Mouse (Mus musculus) intestine, embryonic 16.5 days (tissue): Measurements from ENCODE around the gene Crybg1. TPM values are rescaled to one million over a fixed set of nuclear protein-coding genes. Genes with fewer than 3 reads are reported as not detected.

Experiments
- ATAC-seq: fragments of 200-750 bp; cut with Nextera tagmentation; 2 replicates; pipeline ENCODE4 v1.8.0; 2017; ENCODE audit warnings: moderate TSS enrichment, moderate library complexity
- H3K27ac ChIP-seq: fragments of 300-500 bp; sonication (generic); 2 replicates; pipeline ENCODE4 v1.5.1; 2014; ENCODE audit warnings: mild to moderate bottlenecking, low read length
- H3K27me3 ChIP-seq: fragments of 300-500 bp; sonication (generic); replicated peaks from 2 replicates; pipeline ENCODE4 v1.6.1; 2014; ENCODE audit warnings: low read length, control low read depth, mixed read lengths; ENCODE audit not compliant: control insufficient read depth, insufficient read depth
- H3K36me3 ChIP-seq: fragments of 300-500 bp; sonication (generic); 2 replicates; pipeline ENCODE4 v1.6.1; 2014; ENCODE audit warnings: low read length, control low read depth; ENCODE audit not compliant: control insufficient read depth, insufficient read depth
- H3K4me1 ChIP-seq: fragments of 300-500 bp; sonication (generic); 2 replicates; pipeline ENCODE4 v1.6.1; 2014; ENCODE audit warnings: low read length, control low read depth, mixed read lengths; ENCODE audit not compliant: control insufficient read depth, insufficient read depth
- H3K4me2 ChIP-seq: fragments of 300-500 bp; sonication (generic); 2 replicates; pipeline ENCODE4 v1.6.1; 2014; ENCODE audit warnings: low read depth, low read length, control low read depth
- H3K4me3 ChIP-seq: fragments of 300-500 bp; sonication (generic); 2 replicates; pipeline ENCODE4 v1.5.1; 2014; ENCODE audit warnings: mild to moderate bottlenecking, low read length
- H3K9ac ChIP-seq: fragments of 300-500 bp; sonication (generic); 2 replicates; pipeline ENCODE4 v1.6.1; 2014; ENCODE audit warnings: low read depth, low read length
- H3K9me3 ChIP-seq: fragments of 300-500 bp; sonication (generic); 2 replicates; pipeline ENCODE4 v1.6.1; 2016; ENCODE audit warnings: low read length, control low read depth; ENCODE audit not compliant: control insufficient read depth
- WGBS: fragments of 180-500 bp; shearing (Covaris S2); extraction: QIAGEN DNeasy Blood & Tissue Kit; methylation state at CpG from one replicate; pipeline ENCODE4 v1.1.7; 2014; 5-methylcytosine and 5-hydroxymethylcytosine counted together
- polyA plus RNA-seq: library from polyadenylated mRNA; unstranded; fragments of >200 nt; fragmentation: Nextera tagmentation; extraction: Ambion mirVana; gene quantifications from 2 replicates; pipeline ENCODE4 v1.2.1, GENCODE M21; 2015

The Crybg1 gene
- 0.72 and 0.77 TPM in 2 replicates for polyA plus RNA-seq

DNA sequence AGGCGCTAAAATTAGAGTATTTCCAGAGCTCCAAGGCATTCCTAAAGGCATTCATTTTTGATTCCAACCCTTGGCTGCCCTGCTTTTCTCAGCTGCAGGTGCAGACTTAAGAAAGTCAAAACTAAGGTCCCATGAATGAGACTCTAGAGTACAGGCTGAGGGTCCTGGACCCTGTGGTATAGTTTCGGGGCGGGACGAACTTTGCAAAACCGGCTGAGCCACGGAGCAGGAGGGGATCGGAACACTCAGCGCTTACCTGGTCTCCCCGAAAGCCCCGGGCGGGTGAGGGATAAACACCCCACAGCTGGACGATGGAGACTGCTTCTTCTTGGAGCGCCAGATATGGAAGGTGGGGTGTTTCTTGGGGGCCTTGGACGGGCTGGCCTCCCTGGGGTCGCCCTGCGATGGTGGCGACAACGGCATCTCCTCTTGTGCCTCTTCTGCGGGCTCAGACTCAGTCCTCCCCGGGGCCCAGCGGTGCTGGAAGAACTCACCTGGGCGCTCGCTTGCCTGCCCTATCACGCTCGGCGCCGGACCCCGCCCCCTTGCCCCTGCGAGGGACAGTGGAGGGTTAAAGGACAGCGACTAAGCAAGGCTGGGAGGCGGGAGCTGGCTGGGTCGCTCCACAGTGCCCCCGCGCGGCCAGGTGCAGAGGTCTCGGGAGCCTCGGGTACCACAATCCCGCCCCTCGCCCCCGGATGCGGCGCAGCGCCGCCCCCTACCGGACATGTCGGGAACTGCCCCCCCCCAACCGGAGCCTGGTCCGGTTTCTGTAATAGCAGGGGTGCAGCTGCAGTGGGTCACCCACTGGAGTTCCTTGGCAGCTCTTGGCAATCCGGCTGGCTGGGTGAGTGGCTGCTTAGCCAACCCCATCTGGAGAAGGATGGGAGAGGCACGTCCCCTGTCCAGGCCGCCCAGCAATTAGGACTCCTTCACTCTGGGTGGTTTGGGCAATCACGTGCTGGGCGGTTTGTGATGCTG is at the start of gene Crybg1:
TSS of gene Crybg1 (minus strand) at position 517 of the 981 bp plus-strand sequence.
- H3K27ac ChIP-seq, result no peak within 1 kb of the TSS
- 5% methylated on average over 49 of the region's 53 CpGs for WGBS
- peak within 1 kb of the TSS; percentile 50 for H3K4me3 ChIP-seq
- H3K4me2 ChIP-seq, result peak within 1 kb of the TSS; percentile 93
- no peaks in the 10 kb centered on the region for H3K9me3 ChIP-seq
- ATAC-seq, result peak; percentile 93
- H3K36me3 ChIP-seq, result no peaks in the 10 kb centered on the region
- peak within 1 kb of the TSS; percentile 50; the same call in 1 of the 2 replicates for H3K9ac ChIP-seq
- peaks cover 4% of the 10 kb centered on the region; the same call in 1 of the 2 replicates for H3K4me1 ChIP-seq
- no peaks in the 10 kb centered on the region for H3K27me3 ChIP-seq

DNA sequence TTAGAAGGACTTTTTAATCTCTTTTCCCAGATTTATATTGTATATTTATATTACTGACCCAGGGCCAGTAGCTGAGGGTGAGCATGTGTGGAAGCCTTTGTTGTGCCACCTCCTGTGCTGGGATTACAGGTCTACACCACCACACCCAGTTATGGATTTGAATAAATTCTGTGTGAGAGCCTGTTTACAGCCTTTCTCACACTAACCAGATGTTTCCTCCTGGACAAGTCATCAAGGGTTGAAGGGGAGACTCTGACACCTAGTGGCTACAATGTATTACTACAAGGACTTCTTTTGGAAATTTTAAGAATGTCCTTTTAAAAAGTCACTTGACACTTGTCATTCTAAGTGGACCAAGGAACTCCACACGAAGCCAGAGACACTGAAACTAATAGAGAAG is 28.7 kb upstream of the Crybg1 start:
- Histone ChIP-seq H3K27me3 (no peaks in the 10 kb centered on the region), H3K9me3 (no peaks in the 10 kb centered on the region), H3K4me1 (no peaks in the 10 kb centered on the region), H3K4me2 (no peak overlapping the region), H3K9ac (no peak overlapping the region), H3K4me3 (no peak overlapping the region), H3K36me3 (no peaks in the 10 kb centered on the region), H3K27ac (no peak overlapping the region)
- ATAC-seq, result peak; percentile 46; the same call in 1 of the 2 replicates
- WGBS, result 2% methylated on average over 1 of the region's 1 CpGs

DNA sequence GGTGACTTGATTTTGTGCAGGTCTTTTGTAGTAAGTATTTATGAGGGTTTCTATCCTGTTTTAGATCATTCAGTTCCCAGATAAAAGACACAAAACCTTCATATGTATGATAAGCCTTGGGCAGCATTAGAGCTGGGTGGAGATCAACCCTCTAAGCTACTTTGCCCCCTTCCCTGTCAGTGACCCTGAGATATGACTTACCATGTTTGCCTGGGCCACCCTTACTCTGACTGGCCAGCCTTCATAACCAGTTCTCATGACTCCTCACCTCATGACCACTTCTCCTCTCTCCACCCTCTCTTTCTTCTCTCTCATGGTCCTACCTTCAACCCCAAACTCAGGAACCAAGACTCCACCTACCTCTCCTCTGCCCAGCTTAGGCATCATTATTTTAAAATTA is 27.9 kb upstream of the Crybg1 start:
- no peak overlapping the region for H3K27ac ChIP-seq
- H3K27me3 ChIP-seq, result no peaks in the 10 kb centered on the region
- no peaks in the 10 kb centered on the region for H3K36me3 ChIP-seq
- no peak overlapping the region for H3K4me2 ChIP-seq
- no peak overlapping the region for H3K9ac ChIP-seq
- no peaks in the 10 kb centered on the region for H3K4me1 ChIP-seq
- H3K4me3 ChIP-seq, result no peak overlapping the region
- no peaks in the 10 kb centered on the region for H3K9me3 ChIP-seq
- ATAC-seq, result no peak

DNA sequence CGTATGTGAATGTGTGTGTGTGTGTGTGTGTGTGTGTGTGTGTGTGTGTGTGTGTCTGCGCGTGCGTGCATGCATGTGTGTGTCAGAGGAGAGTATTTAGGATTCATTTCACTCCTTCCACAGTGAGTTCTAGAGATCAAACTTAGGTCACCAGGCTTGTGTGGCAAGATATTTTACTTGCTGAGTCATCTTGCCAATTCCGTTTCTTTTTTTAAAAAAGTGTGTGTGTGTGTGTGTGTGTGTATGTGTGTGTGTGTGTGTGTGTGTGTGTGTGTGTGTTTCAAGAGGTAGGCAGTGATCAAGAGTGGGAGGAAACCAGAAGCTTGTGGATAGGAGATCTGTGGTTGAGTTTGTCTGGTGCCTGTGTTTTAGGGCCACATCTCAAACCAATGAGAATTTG is 27.5 kb upstream of the Crybg1 start:
- Histone ChIP-seq H3K4me1 (no peaks in the 10 kb centered on the region), H3K4me2 (no peak overlapping the region), H3K36me3 (no peaks in the 10 kb centered on the region), H3K27me3 (no peaks in the 10 kb centered on the region), H3K4me3 (no peak overlapping the region), H3K27ac (no peak overlapping the region), H3K9ac (no peak overlapping the region), H3K9me3 (no peaks in the 10 kb centered on the region)
- no peak for ATAC-seq
- 83% methylated on average over 5 of the region's 5 CpGs for WGBS

DNA sequence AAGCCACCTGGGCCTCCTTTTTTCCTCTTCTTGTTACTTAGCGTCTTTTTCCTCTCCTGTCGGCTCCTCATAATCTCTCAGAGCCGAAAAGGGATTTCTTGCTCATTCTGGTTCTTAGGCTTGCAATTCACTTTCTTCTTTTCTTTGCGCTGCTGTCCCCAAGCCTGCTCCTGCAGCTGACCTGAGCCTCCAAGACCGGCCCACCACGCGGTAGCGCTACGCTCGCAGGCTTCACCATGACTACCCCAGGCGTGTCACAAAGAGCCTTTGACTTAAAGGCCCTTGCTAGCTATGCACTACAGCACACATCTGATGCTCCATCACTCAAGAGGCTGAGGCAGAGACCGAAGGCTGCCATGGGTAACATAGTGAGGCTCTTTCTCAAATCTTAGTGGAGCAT is 21.5 kb upstream of the Crybg1 start:
- Histone ChIP-seq H3K27ac (no peak overlapping the region), H3K27me3 (no peaks in the 10 kb centered on the region), H3K9me3 (no peaks in the 10 kb centered on the region), H3K9ac (no peak overlapping the region), H3K4me3 (no peak overlapping the region), H3K4me1 (no peaks in the 10 kb centered on the region), H3K4me2 (no peak overlapping the region), H3K36me3 (no peaks in the 10 kb centered on the region)
- 88% methylated on average over 12 of the region's 12 CpGs for WGBS
- ATAC-seq, result no peak

DNA sequence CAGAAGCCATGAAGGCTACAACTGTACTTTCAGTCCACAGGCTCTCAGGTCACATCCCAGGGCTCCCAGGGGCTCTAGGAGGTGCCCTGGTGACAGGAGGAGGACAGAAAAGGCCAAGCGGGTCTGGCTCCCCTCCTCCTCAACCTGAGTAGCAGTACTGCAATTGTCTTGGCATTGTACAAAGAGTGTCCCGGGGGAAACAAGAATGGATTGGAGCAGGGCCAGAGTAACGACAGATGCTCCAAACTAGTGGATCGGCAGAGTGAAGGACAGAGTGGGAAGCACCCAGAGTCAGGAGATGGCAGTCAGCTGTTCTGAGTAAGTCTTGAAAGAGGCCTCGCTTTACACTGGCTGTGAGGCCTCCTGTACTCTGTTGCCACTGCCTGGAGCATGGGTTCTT is 18.4 kb upstream of the Crybg1 start:
- no peak overlapping the region for H3K9ac ChIP-seq
- no peaks in the 10 kb centered on the region for H3K9me3 ChIP-seq
- H3K27ac ChIP-seq, result no peak overlapping the region
- H3K4me2 ChIP-seq, result no peak overlapping the region
- no peaks in the 10 kb centered on the region for H3K4me1 ChIP-seq
- H3K4me3 ChIP-seq, result no peak overlapping the region
- no peaks in the 10 kb centered on the region for H3K27me3 ChIP-seq
- H3K36me3 ChIP-seq, result no peaks in the 10 kb centered on the region
- ATAC-seq, result no peak
- WGBS, result 67% methylated on average over 5 of the region's 5 CpGs

DNA sequence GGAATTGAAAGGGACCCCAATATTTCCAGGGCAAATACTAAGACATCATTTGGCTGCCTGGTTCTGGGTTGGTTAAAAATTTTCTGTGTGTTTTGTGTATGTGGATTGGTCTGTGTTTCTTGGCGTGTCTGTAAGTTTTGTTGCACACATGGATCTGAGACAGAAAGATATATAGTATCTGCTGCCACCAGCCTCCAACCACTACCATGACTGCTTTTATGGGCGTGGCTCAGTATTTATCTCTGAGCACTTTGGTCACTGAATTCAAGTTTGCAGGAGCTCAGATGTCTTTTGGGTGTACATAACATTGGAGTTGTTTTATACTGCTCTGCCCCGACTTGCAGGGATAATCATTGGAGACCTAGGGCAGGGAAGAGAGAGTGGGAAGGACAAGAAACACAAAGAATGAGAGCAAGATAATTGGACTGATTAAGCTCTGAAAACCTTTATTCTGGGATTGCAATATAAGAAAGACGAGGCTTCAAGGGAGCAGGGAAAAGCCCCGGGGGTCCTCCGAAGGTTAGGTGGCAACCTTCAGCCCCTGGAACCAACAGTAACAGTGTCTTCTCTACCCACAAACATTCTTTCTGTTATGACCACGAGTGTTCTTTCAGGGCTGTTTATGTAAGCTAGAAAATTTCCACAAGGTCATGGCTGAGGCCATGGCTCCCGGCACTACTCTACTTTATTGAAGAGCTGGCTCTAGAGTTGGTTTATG is 15.8 kb upstream of the Crybg1 start:
- no peaks in the 10 kb centered on the region for H3K9me3 ChIP-seq
- no peak overlapping the region for H3K9ac ChIP-seq
- H3K4me3 ChIP-seq, result no peak overlapping the region
- no peak overlapping the region for H3K4me2 ChIP-seq
- WGBS, result 69% methylated on average over 8 of the region's 8 CpGs
- no peak overlapping the region for H3K27ac ChIP-seq
- H3K36me3 ChIP-seq, result no peaks in the 10 kb centered on the region
- ATAC-seq, result no peak
- no peaks in the 10 kb centered on the region for H3K4me1 ChIP-seq
- no peaks in the 10 kb centered on the region for H3K27me3 ChIP-seq

DNA sequence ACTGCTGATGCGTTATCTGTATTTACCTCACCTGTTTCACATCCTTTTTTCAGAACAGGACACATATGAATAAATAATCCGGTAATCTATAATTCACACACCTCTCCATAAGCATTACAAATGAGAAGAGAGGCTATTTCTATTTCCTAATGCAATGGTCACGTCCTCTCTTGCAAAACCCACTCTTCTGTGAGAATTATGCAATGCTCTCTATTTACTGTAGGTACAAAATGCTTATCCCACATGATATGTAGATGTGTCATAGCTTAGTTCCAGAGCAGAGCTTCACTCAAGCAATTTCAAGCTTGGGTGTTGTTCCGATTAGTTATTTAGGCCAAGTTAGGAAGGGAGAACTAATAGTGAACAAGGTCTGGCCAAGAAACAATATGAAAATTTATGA is 14.4 kb upstream of the Crybg1 start:
- H3K27me3 ChIP-seq, result no peaks in the 10 kb centered on the region
- no peaks in the 10 kb centered on the region for H3K36me3 ChIP-seq
- WGBS, result 89% methylated on average over 4 of the region's 4 CpGs
- no peak for ATAC-seq
- no peak overlapping the region for H3K27ac ChIP-seq
- H3K4me1 ChIP-seq, result no peaks in the 10 kb centered on the region
- H3K9ac ChIP-seq, result no peak overlapping the region
- H3K9me3 ChIP-seq, result no peaks in the 10 kb centered on the region
- H3K4me2 ChIP-seq, result no peak overlapping the region
- no peak overlapping the region for H3K4me3 ChIP-seq

DNA sequence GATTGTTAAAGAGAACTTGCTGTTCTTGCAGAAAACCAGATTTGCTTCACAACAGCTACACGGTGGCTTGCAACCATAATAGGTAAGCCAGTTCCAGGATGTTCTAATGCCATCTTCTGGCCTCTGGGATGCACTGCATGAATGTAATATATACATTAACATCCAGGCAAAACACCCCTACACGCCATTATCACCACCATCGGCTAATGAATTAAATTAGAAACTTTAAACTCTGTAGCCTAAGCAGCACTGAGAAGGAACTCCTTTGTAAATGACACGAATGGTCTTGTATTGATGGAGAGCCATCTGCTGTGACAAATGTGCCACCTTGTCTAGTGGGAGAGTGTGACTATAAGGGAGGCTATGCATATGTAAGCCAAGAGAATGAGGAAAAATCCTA is 11.5 kb upstream of the Crybg1 start:
- WGBS, result 49% methylated on average over 4 of the region's 4 CpGs
- no peaks in the 10 kb centered on the region for H3K27me3 ChIP-seq
- no peak overlapping the region for H3K9ac ChIP-seq
- H3K4me3 ChIP-seq, result no peak overlapping the region
- no peaks in the 10 kb centered on the region for H3K9me3 ChIP-seq
- no peaks in the 10 kb centered on the region for H3K4me1 ChIP-seq
- ATAC-seq, result no peak
- H3K27ac ChIP-seq, result no peak overlapping the region
- no peaks in the 10 kb centered on the region for H3K36me3 ChIP-seq
- no peak overlapping the region for H3K4me2 ChIP-seq
